Mouse (Mus musculus) MEL (cell line): ENCODE measurements around the gene Abhd17a. TPM values are rescaled to one million over a fixed set of nuclear protein-coding genes. Genes with fewer than 3 reads are reported as not detected.

Source experiments
- DNase-seq: peaks from one replicate; pipeline ENCODE4 v3.0.0; 2011; ENCODE audit warnings: low read depth, low spot score
- H3K27ac ChIP-seq: 2 replicates; pipeline ENCODE4 v1.5.1; 2012; ENCODE audit warnings: low read depth, mild to moderate bottlenecking, control low read depth, low read length, moderate library complexity; ENCODE audit not compliant: control insufficient read depth
- H3K27me3 ChIP-seq, 2 experiments: fragments of 150-350 bp in 1 of 2; sonication (generic) in 1 of 2; 2 replicates each; pipeline ENCODE4 v1.6.1; 2012; ENCODE audit warnings: low read length in 2 of 2, mild to moderate bottlenecking in 2 of 2, improper control_type of control experiment in 1 of 2, moderate library complexity in 1 of 2; ENCODE audit not compliant: insufficient read depth in 2 of 2, control insufficient read depth in 1 of 2
- H3K36me3 ChIP-seq, 2 experiments: 2 replicates each; pipeline ENCODE4 v1.6.1; 2012 to 2014; ENCODE audit warnings: low read length in 2 of 2, improper control_type of control experiment in 1 of 2, inconsistent platforms in 1 of 2, mild to moderate bottlenecking in 1 of 2; ENCODE audit not compliant: insufficient read depth in 2 of 2, control insufficient read depth in 1 of 2
- H3K4me1 ChIP-seq, 2 experiments: fragments of 150-350 bp in 1 of 2; sonication (generic) in 1 of 2; 2 replicates each; pipeline ENCODE4 v1.6.1; 2012; ENCODE audit warnings: low read length in 2 of 2, improper control_type of control experiment in 1 of 2, mild to moderate bottlenecking in 1 of 2; ENCODE audit not compliant: insufficient read depth in 2 of 2, control insufficient read depth in 1 of 2
- H3K4me3 ChIP-seq, 2 experiments: fragments of 150-350 bp in 1 of 2; sonication (generic) in 1 of 2; 2 replicates each; pipeline ENCODE4 v1.5.1; 2012; ENCODE audit warnings: low read depth in 2 of 2, low read length in 2 of 2, mild to moderate bottlenecking in 2 of 2, moderate library complexity in 2 of 2, control low read depth in 1 of 2, improper control_type of control experiment in 1 of 2; ENCODE audit not compliant: control insufficient read depth in 1 of 2, insufficient read depth in 1 of 2
- H3K79me2 ChIP-seq: 2 replicates; pipeline ENCODE4 v1.6.1; 2012; ENCODE audit warnings: mild to moderate bottlenecking, low read length, moderate library complexity; ENCODE audit not compliant: control insufficient read depth, poor library complexity, insufficient read depth
- H3K9ac ChIP-seq: 2 replicates; pipeline ENCODE4 v1.6.1; 2012; ENCODE audit warnings: low read depth, mild to moderate bottlenecking, control low read depth, low read length, moderate library complexity; ENCODE audit not compliant: control insufficient read depth, poor library complexity, severe bottlenecking
- H3K9me3 ChIP-seq: fragments of 150-350 bp; sonication (generic); replicated peaks from 2 replicates; pipeline ENCODE4 v1.6.1; 2012; ENCODE audit warnings: mild to moderate bottlenecking, low read length, improper control_type of control experiment, moderate library complexity; ENCODE audit not compliant: insufficient read depth
- ELF1 ChIP-seq: IDR thresholded peaks from 2 replicates; pipeline ENCODE4 v1.6.1; 2014; ENCODE audit warnings: low read depth, mild to moderate bottlenecking, inconsistent platforms, low read length, improper control_type of control experiment, moderate library complexity
- JUND ChIP-seq: IDR thresholded peaks from 2 replicates; pipeline ENCODE4 v1.6.1; 2011; ENCODE audit warnings: low read depth, mild to moderate bottlenecking, improper control_type of control experiment, low read length
- MAFK ChIP-seq: IDR thresholded peaks from 2 replicates; pipeline ENCODE4 v1.6.1; 2011; ENCODE audit warnings: low read depth, mild to moderate bottlenecking, low read length, improper control_type of control experiment, borderline replicate concordance
- MAX ChIP-seq: IDR thresholded peaks from 2 replicates; pipeline ENCODE4 v1.6.1; 2011; ENCODE audit warnings: low read length, improper control_type of control experiment
- MAZ ChIP-seq: IDR thresholded peaks from 2 replicates; pipeline ENCODE4 v1.6.1; 2012; ENCODE audit warnings: low read depth, mild to moderate bottlenecking, inconsistent platforms, low read length, improper control_type of control experiment
- MXI1 ChIP-seq: IDR thresholded peaks from 2 replicates; pipeline ENCODE4 v1.6.1; 2011; ENCODE audit warnings: mild to moderate bottlenecking, low read depth, low read length, improper control_type of control experiment
- POLR2A ChIP-seq, 2 experiments: IDR thresholded peaks; 2 replicates each; pipeline ENCODE4 v1.6.1; 2011 to 2012; ENCODE audit warnings: low read length in 2 of 2, mild to moderate bottlenecking in 2 of 2, control low read depth in 1 of 2, improper control_type of control experiment in 1 of 2, low read depth in 1 of 2, moderate library complexity in 1 of 2; ENCODE audit not compliant: control insufficient read depth in 1 of 2, insufficient read depth in 1 of 2, poor library complexity in 1 of 2
- POLR2AphosphoS2 ChIP-seq: IDR thresholded peaks from 2 replicates; pipeline ENCODE4 v1.6.1; 2011; ENCODE audit warnings: low read length, improper control_type of control experiment
- TBP ChIP-seq: IDR thresholded peaks from 2 replicates; pipeline ENCODE4 v1.8.0; 2011; ENCODE audit warnings: low read depth, low read length, improper control_type of control experiment
- polyA plus RNA-seq, 2 experiments: library from polyadenylated mRNA; stranded (reverse) in 1 of 2; unstranded in 1 of 2; fragments of >175 nt in 1 of 2; fragments of >200 nt in 1 of 2; gene quantifications; 2 replicates each; pipeline versions ENCODE4 v1.2.1 to v1.2.4; 2012; ENCODE audit warnings: low replicate concordance in 2 of 2, low read depth in 1 of 2; ENCODE audit not compliant: insufficient read length in 2 of 2, insufficient read depth in 1 of 2, missing spikeins in 1 of 2
- total RNA-seq: library from RNA; depleted of rRNA; stranded (reverse); fragments of 300-350 nt; gene quantifications from 2 replicates; pipeline ENCODE4 v1.2.3, GENCODE M21; 2012

Gene Abhd17a
- total and polyA plus RNA-seq, 3 experiments, result 96.2 to 136 (median 98.5) TPM

DNA sequence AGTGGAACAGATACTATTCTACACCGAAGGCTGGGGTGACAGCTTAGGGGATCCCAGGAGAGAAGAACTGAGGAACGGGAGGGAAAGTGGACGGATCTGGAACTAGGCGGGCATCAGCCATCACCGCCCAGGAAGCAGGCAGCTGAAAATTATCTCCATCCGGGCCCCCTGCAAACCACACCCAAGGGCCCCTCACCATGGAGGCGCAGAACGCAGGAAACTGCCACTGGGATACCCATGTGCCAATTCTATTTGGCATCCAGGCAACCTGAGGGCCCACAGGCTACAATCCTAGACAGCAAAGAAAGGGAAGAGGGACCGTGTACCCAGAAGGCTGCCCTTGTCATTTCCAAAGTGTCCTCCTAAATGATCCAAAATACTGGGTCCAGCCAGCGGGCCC is 19.7 kb downstream of the Abhd17a start:
- DNase-seq, result peak; percentile 40
- H3K79me2 ChIP-seq, result peaks cover 66% of the 10 kb centered on the region
- peak overlapping the region; percentile 49 for H3K9ac ChIP-seq
- no peaks in the 10 kb centered on the region for H3K27me3 ChIP-seq
- peaks cover 0 to 37% of the 10 kb centered on the region in 2 experiments; a peak in 2 of 4 replicates for H3K36me3 ChIP-seq
- peak overlapping the region; percentile 68 for H3K27ac ChIP-seq
- TF ChIP-seq POLR2A (IDR thresholded peaks at IDR 0.05; ENCODE audit: control insufficient read depth in 1 of 2, insufficient read depth in 1 of 2, low read depth in 1 of 2, low read length in 2 of 2, poor library complexity in 1 of 2) (no peak), MAZ (0 out of 2 replicates have a peak, but pooled peaks have one; percentile 18)
- H3K9me3 ChIP-seq, result no peaks in the 10 kb centered on the region
- H3K4me1 ChIP-seq, result peaks cover 12 to 55% of the 10 kb centered on the region in 2 experiments; a peak in 3 of 4 replicates
- peak overlapping the region; percentile 38 to 44 for H3K4me3 ChIP-seq

- H3K4me3 ChIP-seq, result peak overlapping the region; percentile 38 to 44
- H3K36me3 ChIP-seq, result peaks cover 0 to 34% of the 10 kb centered on the region in 2 experiments; a peak in 2 of 4 replicates
These were observed 20.5 kb downstream of the Abhd17a start for GRCm38 (mm10) chr10:80569664-80570066.

GRCm38 (mm10) chr10:80568876-80569275 is 21.3 kb downstream of the Abhd17a start:
- peaks cover 51% of the 10 kb centered on the region for H3K79me2 ChIP-seq
- no peak for TF ChIP-seq MAX
- no peak for TF ChIP-seq JUND
- TF ChIP-seq MAFK, result no peak
- no peak for TF ChIP-seq MXI1
- no peak for TF ChIP-seq TBP
- no peak for TF ChIP-seq POLR2AphosphoS2
- H3K4me1 ChIP-seq, result peaks cover 10 to 41% of the 10 kb centered on the region in 2 experiments; a peak in 3 of 4 replicates
- H3K36me3 ChIP-seq, result peaks cover 0 to 26% of the 10 kb centered on the region in 2 experiments; a peak in 2 of 4 replicates
- no peaks in the 10 kb centered on the region for H3K27me3 ChIP-seq
- H3K4me3 ChIP-seq, result no peak overlapping the region
- H3K9me3 ChIP-seq, result no peaks in the 10 kb centered on the region
- no peak for DNase-seq
- no peak overlapping the region for H3K27ac ChIP-seq
- no peak overlapping the region for H3K9ac ChIP-seq

More at GRCm38 (mm10) chr10:80569664-80570066, 20.5 kb downstream of the Abhd17a start:
- Histone ChIP-seq H3K9ac (peak overlapping the region; percentile 49), H3K79me2 (peaks cover 58% of the 10 kb centered on the region), H3K4me1 (peaks cover 12 to 48% of the 10 kb centered on the region in 2 experiments; a peak in 3 of 4 replicates), H3K27me3 (no peaks in the 10 kb centered on the region), H3K27ac (peak overlapping the region; percentile 68), H3K9me3 (no peaks in the 10 kb centered on the region)
- DNase-seq, result peak; percentile 84
- TF ChIP-seq JUND (no peak), ELF1 (no peak)
